Mouse (Mus musculus): ENCODE data around the gene Klrd1. TPM values are rescaled to one million over a fixed set of nuclear protein-coding genes. Genes with fewer than 3 reads are reported as not detected.
A peak's percentile ranks its signal among the peaks of the same experiment; 100 is the strongest.
"Not testable (repeated sequence)": the region's sequence is repeated elsewhere in the genome, so short reads cannot be mapped to it uniquely, and the experiment has no call there.

Klrd1 gene
- total RNA-seq (2021), result not detected
- long read RNA-seq, experiment 1, result 0 reads
- long read RNA-seq, experiment 2, result 0 reads

DNA sequence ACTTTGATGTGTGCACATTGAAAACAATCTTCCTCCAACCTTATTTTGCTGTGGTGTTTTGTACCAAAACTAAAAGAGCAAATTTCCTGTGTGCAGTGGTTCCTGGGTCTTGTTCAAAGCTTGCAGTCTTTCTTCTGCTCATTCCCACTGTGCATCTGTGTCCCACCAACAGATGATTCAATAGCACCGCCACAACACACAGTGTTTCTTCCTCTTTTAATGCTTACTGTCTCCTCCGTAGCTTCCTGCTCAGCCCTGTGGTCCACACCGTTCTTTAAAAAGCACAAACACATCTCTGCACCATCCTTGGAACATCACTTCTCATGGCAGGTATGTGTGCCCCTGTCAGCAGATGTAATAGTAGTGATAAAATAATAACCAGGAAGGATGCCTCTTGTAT lies at the start of gene Klrd1:
Klrd1 (plus strand) TSS at position 275 of the 400 bp plus-strand sequence.
- no peak for DNase-seq (ENCODE audit: low spot score)

DNA sequence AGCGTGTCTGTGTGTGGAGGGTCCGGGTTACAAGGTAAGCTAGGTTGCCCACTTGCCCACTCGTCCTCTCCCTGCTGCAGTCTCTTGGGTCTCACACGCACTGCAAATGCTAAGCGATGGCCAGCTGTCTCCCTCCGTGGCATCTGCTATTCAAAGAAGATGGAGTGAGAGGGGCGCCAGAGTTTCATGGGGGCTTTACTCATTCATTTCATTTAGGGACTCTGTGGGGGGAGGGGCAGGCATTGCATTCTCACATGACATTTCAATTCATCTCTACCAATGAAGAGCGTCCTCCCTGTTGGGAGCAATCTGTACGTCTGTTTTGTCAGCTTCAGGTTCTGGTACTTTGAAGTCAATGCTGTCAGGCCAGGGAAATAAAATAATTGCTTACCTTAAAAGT lies 49.7 kb upstream of the Klrd1 start:
- no peak for DNase-seq (ENCODE audit: low spot score)

GRCm38 (mm10) chr6:129542540-129542939 lies 49.0 kb upstream of the Klrd1 start:
- no peak for DNase-seq (ENCODE audit: low spot score)

DNA sequence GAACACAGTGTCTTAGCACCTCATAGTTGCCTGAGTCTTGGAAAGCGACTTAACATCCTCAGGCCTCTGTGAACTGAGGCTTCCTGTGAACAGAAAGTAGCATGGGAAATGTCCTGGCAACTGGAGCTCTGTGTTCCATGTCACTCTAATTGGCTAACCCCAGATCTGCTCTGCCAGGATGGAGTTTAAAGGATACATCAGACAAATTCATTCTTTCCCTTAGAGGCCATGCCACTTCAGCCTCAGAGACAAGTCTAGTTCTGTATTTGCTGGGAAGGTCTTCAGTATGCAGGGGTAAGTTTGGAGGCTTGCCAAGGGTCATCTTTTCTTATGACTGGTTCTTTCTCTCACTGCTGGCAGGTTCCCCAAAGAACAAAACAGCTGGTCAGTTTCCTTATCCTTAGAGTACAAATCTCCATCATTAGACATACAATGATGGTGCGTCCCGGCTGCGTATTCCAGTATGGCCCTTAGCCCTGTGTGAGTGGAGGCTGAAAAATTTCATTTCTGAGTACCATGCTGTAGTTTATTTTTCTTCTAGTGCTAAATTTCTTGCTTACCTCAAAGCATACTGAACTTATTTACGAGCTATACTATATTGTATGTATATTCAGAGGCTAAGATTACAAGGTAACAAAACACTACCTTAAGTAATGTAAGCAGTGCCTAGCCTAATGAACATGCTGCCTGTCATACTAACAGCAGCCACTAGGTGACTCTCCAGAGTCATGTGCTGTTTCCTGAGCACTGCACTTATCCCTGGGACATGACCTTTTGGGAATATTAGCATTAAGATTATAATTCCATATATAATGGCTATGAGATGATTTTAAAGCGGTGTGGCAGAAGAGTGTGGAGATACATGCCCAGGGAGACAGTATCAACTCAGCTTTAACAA lies 47.6 kb upstream of the Klrd1 start:
- peak; percentile 75 for DNase-seq (ENCODE audit: low spot score)

- no peak for DNase-seq (ENCODE audit: low spot score)
Observed at GRCm38 (mm10) chr6:129547277-129547676, 44.3 kb upstream of the Klrd1 start.

- no peak for DNase-seq (ENCODE audit: low spot score)
Observed at GRCm38 (mm10) chr6:129548009-129548408, 43.6 kb upstream of the Klrd1 start.

DNA sequence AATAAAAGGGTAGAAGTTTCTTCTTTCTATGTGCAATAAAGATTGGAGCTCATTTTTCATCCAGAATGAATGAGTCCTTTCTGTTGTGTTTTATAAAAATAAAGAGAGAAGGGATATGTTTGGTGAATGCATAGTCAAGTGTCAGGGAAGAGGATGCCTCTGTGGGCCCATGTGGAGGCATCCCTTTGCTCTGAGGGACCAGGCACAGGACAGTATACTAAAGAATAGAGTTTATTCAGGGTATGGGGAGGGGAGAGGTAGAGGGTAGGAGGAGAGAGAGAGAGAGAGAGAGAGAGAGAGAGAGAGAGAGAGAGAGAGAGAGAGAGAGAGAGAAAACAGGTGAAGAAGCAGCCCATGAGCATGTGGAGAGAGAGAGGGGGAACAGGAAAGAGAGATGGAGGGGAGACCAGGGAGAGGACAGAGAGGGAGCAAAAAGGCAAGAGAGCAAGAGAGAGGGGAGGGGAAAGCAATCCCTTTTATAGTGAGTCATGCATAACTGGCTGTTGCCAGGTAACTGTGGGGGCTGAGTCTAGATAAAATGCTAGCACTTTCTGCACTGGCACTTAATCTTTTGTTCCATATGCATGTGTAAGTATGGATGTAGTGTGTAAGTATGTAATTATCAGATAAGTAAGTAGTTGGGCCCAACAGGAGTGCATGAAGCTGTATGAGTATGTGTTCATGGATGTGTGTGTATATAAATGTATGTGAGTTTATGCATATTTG lies 34.1 kb upstream of the Klrd1 start:
- DNase-seq (ENCODE audit: low spot score), result no peak

- DNase-seq (ENCODE audit: low spot score), result peak; percentile 66
Observed at GRCm38 (mm10) chr6:129558946-129559640, 32.5 kb upstream of the Klrd1 start.

GRCm38 (mm10) chr6:129559641-129560027 lies 31.9 kb upstream of the Klrd1 start:
- no peak for DNase-seq (ENCODE audit: low spot score)

GRCm38 (mm10) chr6:129565257-129565656 lies 26.3 kb upstream of the Klrd1 start:
- DNase-seq (ENCODE audit: low spot score), result no peak

DNA sequence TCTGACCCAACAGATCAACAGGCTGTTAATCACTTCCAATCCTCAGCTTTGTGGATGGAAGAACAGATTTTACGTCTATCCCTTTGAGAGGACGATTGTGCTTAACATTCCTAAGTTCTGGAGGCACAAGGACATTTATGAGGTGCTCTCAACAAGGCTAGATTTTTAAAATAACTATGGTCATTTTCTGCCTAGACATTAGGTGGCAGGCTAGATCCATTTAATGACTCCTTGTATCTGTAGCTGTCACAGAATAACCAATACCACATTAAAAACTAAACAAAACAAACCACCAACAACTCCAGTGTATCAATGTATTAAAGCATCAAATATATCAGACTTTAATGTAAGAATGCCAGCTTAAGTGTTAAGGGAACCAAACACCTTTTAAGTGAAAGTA lies 16.3 kb upstream of the Klrd1 start:
- no peak for DNase-seq (ENCODE audit: low spot score)

GRCm38 (mm10) chr6:129577605-129578004 lies 14.0 kb upstream of the Klrd1 start, which contains the start of gene Klre1:
Klre1 (plus strand) TSS chr6:129577905.
- no peak for DNase-seq (ENCODE audit: low spot score)

DNA sequence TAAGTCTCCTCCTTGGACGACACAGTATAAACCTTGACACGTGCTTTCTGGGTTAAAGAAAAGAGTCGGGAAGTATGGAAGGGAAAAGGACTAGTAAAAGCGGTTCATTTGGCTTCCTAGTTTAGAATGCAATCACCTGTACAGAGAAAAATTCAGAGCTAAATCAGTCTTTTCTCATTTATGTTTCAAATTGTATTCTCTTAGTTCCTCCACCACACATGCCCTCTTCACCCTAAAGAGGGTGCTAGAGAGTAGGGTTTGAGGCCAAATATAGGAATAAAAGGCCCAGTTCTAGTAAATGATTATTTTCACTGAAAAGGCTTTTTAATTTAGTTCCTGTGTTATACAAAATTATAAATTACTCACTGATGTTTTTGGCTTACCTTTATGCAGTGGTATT lies 10.3 kb upstream of the Klrd1 start:
- no peak for DNase-seq (ENCODE audit: low spot score)

- no peak for DNase-seq (ENCODE audit: low spot score)
Observed at GRCm38 (mm10) chr6:129581896-129582295, 9.7 kb upstream of the Klrd1 start.

GRCm38 (mm10) chr6:129583014-129583413 lies 8.6 kb upstream of the Klrd1 start:
- DNase-seq (ENCODE audit: low spot score), result no peak

DNA sequence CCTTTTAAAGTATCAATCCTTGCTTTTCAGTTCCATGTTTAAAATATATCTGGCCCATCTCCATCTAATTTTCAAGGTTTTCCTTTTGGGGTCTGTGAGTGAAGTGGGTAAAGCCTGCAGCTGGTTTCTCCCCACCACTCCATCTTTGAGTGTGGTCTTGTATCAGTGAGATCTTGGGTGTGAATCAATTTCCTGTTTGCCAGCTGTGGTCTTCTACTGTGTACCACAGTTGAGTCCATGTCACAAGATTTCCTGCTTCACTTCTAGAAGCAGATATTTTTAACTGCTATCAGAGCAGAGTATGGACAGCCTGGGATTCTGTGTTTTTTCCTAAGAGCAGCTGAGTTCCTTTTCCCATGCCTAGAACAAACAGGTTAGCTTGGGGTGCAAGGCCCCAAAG lies 16.8 kb downstream of the Klrd1 start:
- no peak for DNase-seq (ENCODE audit: low spot score)

DNA sequence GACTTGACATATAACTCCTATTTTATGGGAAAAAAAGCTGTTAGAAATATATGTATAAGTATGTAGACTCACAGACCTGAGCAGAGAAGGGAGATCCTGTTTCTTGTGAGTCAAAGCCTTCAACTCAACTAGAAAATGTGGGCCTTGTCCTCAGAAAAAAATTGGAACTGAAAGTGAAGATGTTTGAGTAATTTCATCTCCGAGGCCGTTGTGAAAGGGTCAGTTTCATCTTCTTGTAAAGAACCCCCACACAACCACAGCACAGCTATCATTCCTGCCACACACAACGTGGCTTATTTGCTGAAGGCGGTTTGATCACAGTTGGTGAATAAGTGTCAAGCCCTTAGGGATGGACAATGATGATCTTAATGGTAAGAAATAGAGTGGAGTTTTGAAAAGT lies 32.2 kb downstream of the Klrd1 start, which contains the start of gene Klrk1:
Klrk1 (minus strand) TSS at position 130 of the 400 bp plus-strand sequence.
- DNase-seq (ENCODE audit: low spot score), result no peak

DNA sequence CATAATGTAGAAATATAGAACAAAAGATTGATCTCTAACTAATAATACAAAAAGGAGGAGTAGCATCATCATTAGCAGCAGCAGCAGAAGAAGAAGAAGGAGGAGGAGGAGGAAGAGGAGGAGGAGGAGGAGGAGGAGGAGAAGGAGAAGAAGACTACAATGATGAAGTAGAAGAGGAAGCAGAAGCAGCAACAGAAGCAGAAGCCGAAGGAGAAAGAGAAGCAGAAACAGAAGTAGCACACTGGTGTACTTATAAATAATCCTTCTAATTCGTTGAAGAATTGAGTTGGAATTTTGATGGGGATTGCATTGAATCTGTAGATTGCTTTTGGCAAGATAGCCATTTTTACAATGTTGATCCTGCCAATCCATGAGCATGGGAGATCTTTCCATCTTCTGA lies 39.5 kb downstream of the Klrd1 start:
- not testable (repeated sequence) for DNase-seq (ENCODE audit: low spot score)

- not testable (repeated sequence) for DNase-seq (ENCODE audit: low spot score)
Observed at GRCm38 (mm10) chr6:129643237-129643636, 51.7 kb downstream of the Klrd1 start, which contains the start of gene Klrc3. Klrc3 (minus strand) TSS chr6:129643337.

DNA sequence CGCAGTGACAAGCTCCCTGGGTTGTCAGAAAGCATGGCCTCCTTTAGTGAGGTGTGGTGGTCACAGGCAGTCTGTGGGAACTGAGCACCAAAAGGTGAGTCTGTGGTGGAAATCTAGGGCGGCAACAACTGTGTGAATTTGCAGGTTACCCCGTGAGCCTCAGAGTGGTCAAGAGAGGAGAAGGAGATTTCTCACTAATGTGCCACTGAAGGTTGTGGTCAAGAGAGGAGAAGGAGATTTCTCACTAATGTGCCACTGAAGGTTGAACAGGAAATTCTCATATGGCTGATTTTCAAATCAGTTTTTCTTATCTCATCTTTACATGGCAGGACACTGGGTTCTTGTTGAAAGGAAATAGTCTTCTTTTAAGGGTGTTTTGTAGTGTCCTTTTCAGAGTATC lies 52.5 kb downstream of the Klrd1 start:
- DNase-seq (ENCODE audit: low spot score), result not testable (repeated sequence)

Measured in gastrocnemius, adult 18-20 months (tissue).